Mouse (Mus musculus): ENCODE measurements around the gene Rtca.

Gene Rtca

GRCm38 (mm10) chr3:116507772-116508351 lies at the start of gene Rtca:
Rtca (minus strand) TSS chr3:116508208.
- DNase-seq (ENCODE audit: low read depth) = peak; percentile 96

GRCm38 (mm10) chr3:116551362-116551761 lies 43.4 kb upstream of the Rtca start:
- DNase-seq (ENCODE audit: low read depth) = no peak

DNA sequence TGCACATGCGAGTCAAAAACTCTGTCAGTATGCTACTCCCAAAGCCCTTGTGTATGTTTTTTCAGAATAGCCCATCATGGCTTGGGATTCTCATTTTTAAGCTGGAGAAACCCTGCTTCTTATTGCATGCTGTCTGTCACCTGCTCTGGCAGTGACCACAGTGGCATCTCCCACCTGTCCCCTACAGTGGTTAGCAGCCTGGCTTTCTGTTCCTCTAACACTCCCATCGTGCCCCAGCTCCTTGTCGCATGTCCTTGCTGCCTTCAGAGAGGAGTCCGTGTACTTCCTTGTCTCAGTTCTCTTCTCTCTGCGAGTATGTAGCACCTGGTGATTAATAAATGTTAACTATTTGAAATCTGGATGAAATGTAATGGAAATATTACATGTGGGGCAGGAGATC lies 39.4 kb upstream of the Rtca start:
- DNase-seq (ENCODE audit: low read depth) = no peak

DNA sequence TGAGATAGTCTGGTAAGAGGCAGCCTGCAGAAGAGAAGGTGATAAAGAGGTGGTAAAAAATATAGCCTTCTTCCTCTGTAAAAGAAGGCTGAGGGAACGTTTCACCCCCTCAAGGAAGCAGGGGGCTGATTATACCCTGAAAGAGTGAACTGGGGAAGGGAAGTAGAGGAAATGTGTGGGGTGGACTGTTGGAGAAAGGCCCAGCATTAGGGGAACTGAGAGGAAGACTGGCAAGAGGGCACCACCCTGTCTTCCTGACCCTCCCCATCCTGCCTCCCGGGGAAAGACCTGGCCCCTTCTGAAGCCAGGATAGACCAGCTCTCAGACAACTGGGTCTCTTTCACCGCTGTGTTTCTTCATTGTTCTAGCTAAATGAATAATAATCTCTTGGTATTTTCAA lies 34.5 kb upstream of the Rtca start:
- DNase-seq (ENCODE audit: low read depth) = no peak

GRCm38 (mm10) chr3:116542070-116542469 lies 34.1 kb upstream of the Rtca start:
- DNase-seq (ENCODE audit: low read depth) = no peak

- DNase-seq (ENCODE audit: low read depth) = no peak
Observed at GRCm38 (mm10) chr3:116537200-116537573, 29.2 kb upstream of the Rtca start.

DNA sequence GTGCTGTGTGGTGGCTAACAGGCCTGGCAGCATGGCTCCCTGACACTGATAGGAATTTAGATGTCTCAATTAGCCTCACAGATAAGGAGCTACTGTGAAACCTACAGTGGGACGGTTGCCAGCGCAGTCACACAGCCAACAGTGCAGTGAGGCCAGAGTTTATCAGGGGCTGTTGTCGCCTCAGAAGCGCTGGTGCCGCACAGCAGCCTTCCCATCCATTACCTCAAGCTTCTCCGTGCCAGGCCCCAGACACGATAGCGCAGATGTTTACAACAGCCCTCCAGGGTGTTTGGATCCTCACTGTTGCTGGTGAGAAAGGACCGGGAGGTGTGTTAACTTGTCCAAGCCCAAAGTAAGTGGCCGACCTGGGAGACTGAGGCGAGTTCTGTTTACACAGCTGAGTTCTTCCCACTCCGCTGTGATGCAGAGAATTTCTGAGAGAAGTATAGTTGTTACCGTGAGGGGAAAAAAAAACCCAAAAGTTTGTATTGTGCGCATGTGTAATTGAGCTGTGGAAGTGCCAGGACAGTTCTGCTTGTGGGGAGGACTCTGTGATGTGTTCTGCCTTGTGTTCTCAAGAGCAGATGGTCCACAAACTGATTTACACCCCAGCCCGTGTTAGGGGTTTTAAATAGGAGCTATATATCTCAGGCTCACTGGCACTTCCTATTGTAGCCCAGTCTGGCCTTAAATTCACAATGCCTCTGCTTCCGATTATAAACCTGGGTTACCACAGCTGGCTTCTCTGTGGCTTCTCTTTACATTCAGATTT lies 28.6 kb upstream of the Rtca start:
- no peak for DNase-seq (ENCODE audit: low read depth)

GRCm38 (mm10) chr3:116530826-116531225 lies 22.8 kb upstream of the Rtca start:
- no peak for DNase-seq (ENCODE audit: low read depth)

DNA sequence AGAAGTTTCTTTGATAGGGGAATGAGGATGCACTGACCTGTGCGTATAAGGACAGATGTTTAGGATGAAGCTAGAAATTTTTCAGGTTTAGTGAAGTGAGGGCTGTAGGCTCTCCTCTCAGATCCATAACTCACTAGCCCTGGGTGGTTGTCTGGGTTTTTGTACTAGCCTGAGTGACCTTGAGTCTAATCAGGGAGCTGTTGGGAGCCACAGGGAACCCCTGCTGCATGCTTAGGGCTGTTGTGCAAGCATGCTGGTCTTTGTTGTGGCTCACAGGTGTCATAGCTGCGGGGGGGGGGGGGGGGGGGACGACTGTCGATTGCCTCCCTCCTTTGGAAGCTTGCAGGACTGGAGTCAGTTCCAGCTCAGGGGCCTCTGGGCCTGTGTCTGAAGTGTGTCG lies 21.7 kb upstream of the Rtca start:
- DNase-seq (ENCODE audit: low read depth) = no peak

GRCm38 (mm10) chr3:116520141-116520761 lies 12.2 kb upstream of the Rtca start:
- no peak for DNase-seq (ENCODE audit: low read depth)

DNA sequence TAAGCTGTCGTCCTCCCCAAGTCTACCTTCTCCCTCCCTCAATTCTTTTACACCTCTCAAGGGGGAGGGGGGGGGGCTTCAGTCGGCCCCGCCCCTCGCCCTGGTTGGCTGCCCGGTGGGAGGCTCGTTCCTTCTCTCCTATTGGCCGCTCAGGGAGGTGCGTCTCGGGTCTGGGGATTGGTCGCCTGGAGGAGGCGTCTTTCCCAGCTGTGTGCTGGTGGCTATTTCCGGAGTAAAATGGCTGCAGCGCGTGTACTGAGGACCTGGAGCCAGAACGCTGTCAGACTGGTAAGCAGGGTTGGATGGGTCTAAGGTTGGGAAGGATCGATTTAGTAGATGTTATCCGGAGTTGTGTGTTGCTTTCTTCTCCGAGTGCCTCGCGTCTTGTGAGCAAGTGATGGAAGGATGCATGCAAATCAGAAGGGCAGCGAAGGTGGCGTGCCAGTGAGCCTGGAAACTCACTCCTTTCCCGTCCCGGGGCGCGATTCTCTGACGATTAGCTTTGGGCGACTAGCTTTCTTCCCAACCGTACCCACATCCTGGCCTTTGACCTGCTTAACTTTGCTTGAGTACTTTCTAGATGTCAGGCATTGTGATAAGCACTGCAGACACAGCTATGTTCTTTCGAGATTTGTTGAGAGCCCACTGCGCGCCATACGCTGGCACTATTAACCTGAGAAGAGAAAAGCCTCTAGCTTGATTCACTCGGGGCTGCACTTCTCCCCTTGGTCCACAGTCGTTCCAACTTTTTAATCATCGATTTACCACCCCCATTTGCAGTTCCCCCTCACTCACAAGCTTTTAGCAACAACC lies 5.1 kb upstream of the Rtca start, which contains the start of gene Dbt:
TSS of gene Dbt (plus strand) at position 167 of the 813 bp plus-strand sequence.
- peak; percentile 91 for DNase-seq (ENCODE audit: low read depth)

DNA sequence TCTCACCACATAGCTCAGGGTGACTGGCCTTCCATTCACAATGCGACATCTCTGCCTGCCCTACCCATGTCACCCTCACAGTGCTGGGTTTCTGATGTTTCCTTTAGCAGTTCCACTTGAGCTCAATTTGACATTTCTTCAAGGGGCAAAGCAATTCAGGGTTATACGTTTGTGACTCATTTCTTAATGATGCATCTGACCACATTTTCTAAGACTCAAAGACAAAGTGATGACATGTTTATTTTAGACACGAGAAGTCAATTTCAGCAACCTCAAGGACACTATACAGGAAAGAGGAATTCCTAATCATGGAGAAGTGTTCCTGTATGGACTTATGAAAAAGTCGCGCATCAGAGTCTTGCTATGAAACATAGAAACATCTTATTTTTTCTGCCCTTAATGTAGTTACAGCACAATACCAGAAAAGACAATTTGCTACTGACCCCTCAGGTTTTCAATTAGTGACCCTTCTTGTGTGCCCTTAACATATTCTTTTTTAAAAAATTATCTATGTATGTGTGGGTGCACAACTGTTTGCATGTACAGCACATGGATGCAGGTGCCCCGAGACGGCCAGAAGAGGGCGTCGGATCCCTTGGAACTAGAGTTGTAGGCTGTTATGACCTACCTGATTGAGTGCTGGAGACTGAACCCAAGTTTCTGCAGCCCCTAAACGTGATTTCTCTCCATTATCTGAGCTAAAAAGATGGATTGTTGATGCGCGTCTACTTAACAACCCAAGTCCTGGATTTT lies 4.3 kb upstream of the Rtca start:
- DNase-seq (ENCODE audit: low read depth) = no peak

GRCm38 (mm10) chr3:116495671-116496070 lies 12.3 kb downstream of the Rtca start:
- no peak for DNase-seq (ENCODE audit: low read depth)

- DNase-seq (ENCODE audit: low read depth) = no peak
Observed at GRCm38 (mm10) chr3:116493658-116494057, 14.3 kb downstream of the Rtca start.

GRCm38 (mm10) chr3:116491923-116492454 lies 16.0 kb downstream of the Rtca start:
- DNase-seq (ENCODE audit: low read depth) = no peak

DNA sequence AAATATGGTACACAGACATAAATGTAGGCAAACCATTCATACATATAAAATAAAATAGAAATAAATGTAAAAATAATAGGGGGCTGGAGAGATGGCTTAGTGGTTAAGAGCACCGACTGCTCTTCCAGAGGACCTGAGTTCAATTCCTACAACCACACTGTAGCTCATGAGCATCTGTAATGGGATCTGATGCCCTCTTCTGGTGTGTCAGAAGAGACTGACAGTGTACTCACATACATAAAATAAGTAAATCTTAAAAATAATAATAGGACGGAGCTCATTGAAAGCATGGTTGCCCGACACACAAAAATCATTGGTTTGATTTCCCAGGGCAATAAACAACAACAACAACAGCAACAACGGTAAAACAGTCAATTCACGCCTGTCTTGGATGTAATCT lies 17.1 kb downstream of the Rtca start:
- no peak for DNase-seq (ENCODE audit: low read depth)

DNA sequence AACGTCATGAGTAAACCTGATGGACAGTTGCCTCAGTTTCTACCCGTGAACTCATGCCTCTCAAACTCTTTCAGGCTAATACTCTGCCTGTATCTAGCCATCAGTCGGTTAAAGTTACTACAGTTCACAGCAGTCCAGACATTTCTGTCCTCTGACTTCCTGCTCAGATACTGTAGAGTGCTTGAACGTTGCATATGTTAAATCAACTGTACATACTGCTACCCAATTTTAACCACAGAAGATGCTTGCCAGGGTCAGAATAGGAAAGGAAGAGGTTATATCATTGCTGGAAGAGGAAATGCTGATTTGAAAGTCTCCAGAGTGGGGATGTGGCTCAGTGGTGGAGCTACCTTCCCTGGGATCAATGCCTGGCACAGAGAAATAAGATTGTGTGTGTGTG lies 24.7 kb downstream of the Rtca start:
- DNase-seq (ENCODE audit: low read depth) = no peak

- DNase-seq (ENCODE audit: low read depth) = no peak
Observed at GRCm38 (mm10) chr3:116482724-116483123, 25.3 kb downstream of the Rtca start.

- no peak for DNase-seq (ENCODE audit: low read depth)
Observed at GRCm38 (mm10) chr3:116480937-116481336, 27.1 kb downstream of the Rtca start.

- no peak for DNase-seq (ENCODE audit: low read depth)
Observed at GRCm38 (mm10) chr3:116480119-116480518, 27.9 kb downstream of the Rtca start.

GRCm38 (mm10) chr3:116477351-116477750 lies 30.7 kb downstream of the Rtca start:
- no peak for DNase-seq (ENCODE audit: low read depth)

Measured in naive thymus-derived CD4-positive, alpha-beta T cell, adult 2 months (primary cell).